Mouse (Mus musculus): ENCODE data around the gene Cpa3. TPM values are rescaled to one million over a fixed set of nuclear protein-coding genes. Genes with fewer than 3 reads are reported as not detected.
A peak's percentile ranks its signal among the peaks of the same experiment; 100 is the strongest.

Gene Cpa3
- polyA plus RNA-seq, 1 experiment from 2014 or later: 2.1 TPM

- H3K27me3 ChIP-seq (replicated peaks; ENCODE audit: control insufficient read depth, insufficient read depth, low read length): no peaks in the 10 kb centered on the region
- DNase-seq (ENCODE audit: low spot score) (no peak), ATAC-seq (replicated peaks; ENCODE audit: low FRiP score, low TSS enrichment, low read depth) (no peak)
- H3K9me3 ChIP-seq (ENCODE audit: control insufficient read depth, low read length): no peaks in the 10 kb centered on the region
- 83% methylated on average over 1 of the region's 1 CpGs for WGBS
- H3K4me2 ChIP-seq (ENCODE audit: low read length): no peak overlapping the region
- no peak overlapping the region for H3K27ac ChIP-seq (ENCODE audit: low read depth)
- no peaks in the 10 kb centered on the region for H3K4me1 ChIP-seq (replicated peaks; ENCODE audit: control insufficient read depth, insufficient read depth, low read length)
- no peaks in the 10 kb centered on the region for H3K36me3 ChIP-seq (ENCODE audit: control insufficient read depth, insufficient read depth, low read length)
- H3K4me3 ChIP-seq (ENCODE audit: low read depth, low read length): no peak overlapping the region
- no peak overlapping the region for H3K9ac ChIP-seq (ENCODE audit: low read length)
Observed at GRCm38 (mm10) chr3:20229027-20229426, 13.0 kb downstream of the Cpa3 start.

GRCm38 (mm10) chr3:20225429-20225828, 16.6 kb downstream of the Cpa3 start:
- H3K9me3 ChIP-seq (ENCODE audit: control insufficient read depth, low read length): no peaks in the 10 kb centered on the region
- DNase-seq (ENCODE audit: low spot score) (no peak), ATAC-seq (replicated peaks; ENCODE audit: low FRiP score, low TSS enrichment, low read depth) (no peak)
- no peak overlapping the region for H3K27ac ChIP-seq (ENCODE audit: low read depth)
- no peak overlapping the region for H3K4me3 ChIP-seq (ENCODE audit: low read depth, low read length)
- no peaks in the 10 kb centered on the region for H3K36me3 ChIP-seq (ENCODE audit: control insufficient read depth, insufficient read depth, low read length)
- no peaks in the 10 kb centered on the region for H3K4me1 ChIP-seq (replicated peaks; ENCODE audit: control insufficient read depth, insufficient read depth, low read length)
- no peak overlapping the region for H3K4me2 ChIP-seq (ENCODE audit: low read length)
- H3K27me3 ChIP-seq (replicated peaks; ENCODE audit: control insufficient read depth, insufficient read depth, low read length): no peaks in the 10 kb centered on the region
- WGBS: 79% methylated on average over 2 of the region's 2 CpGs
- H3K9ac ChIP-seq (ENCODE audit: low read length): no peak overlapping the region

- H3K36me3 ChIP-seq (ENCODE audit: control insufficient read depth, insufficient read depth, low read length): no peaks in the 10 kb centered on the region
- no peaks in the 10 kb centered on the region for H3K27me3 ChIP-seq (replicated peaks; ENCODE audit: control insufficient read depth, insufficient read depth, low read length)
- no peak overlapping the region for H3K9ac ChIP-seq (ENCODE audit: low read length)
- H3K4me2 ChIP-seq (ENCODE audit: low read length): no peak overlapping the region
- WGBS: 85% methylated on average over 9 of the region's 9 CpGs
- H3K4me3 ChIP-seq (ENCODE audit: low read depth, low read length): no peak overlapping the region
- H3K27ac ChIP-seq (ENCODE audit: low read depth): no peak overlapping the region
- ATAC-seq (replicated peaks; ENCODE audit: low FRiP score, low TSS enrichment, low read depth) (no peak), DNase-seq (ENCODE audit: low spot score) (no peak)
- H3K4me1 ChIP-seq (replicated peaks; ENCODE audit: control insufficient read depth, insufficient read depth, low read length): no peaks in the 10 kb centered on the region
- no peaks in the 10 kb centered on the region for H3K9me3 ChIP-seq (ENCODE audit: control insufficient read depth, low read length)
Observed at GRCm38 (mm10) chr3:20222926-20223698, 18.9 kb downstream of the Cpa3 start.

GRCm38 (mm10) chr3:20222136-20222535, 19.8 kb downstream of the Cpa3 start:
- DNase-seq (ENCODE audit: low spot score): no peak
- no peaks in the 10 kb centered on the region for H3K27me3 ChIP-seq (replicated peaks; ENCODE audit: control insufficient read depth, insufficient read depth, low read length)
- H3K9ac ChIP-seq (ENCODE audit: low read length): no peak overlapping the region
- WGBS: 70% methylated on average over 3 of the region's 3 CpGs
- no peak overlapping the region for H3K27ac ChIP-seq (ENCODE audit: low read depth)
- no peak overlapping the region for H3K4me2 ChIP-seq (ENCODE audit: low read length)
- no peaks in the 10 kb centered on the region for H3K36me3 ChIP-seq (ENCODE audit: control insufficient read depth, insufficient read depth, low read length)
- H3K4me1 ChIP-seq (replicated peaks; ENCODE audit: control insufficient read depth, insufficient read depth, low read length): no peaks in the 10 kb centered on the region
- ATAC-seq (replicated peaks; ENCODE audit: low FRiP score, low TSS enrichment, low read depth): no peak
- H3K9me3 ChIP-seq (ENCODE audit: control insufficient read depth, low read length): no peaks in the 10 kb centered on the region
- no peak overlapping the region for H3K4me3 ChIP-seq (ENCODE audit: low read depth, low read length)

GRCm38 (mm10) chr3:20198869-20199268, 43.1 kb downstream of the Cpa3 start:
- H3K9me3 ChIP-seq (ENCODE audit: control insufficient read depth, low read length): no peaks in the 10 kb centered on the region
- no peak overlapping the region for H3K4me2 ChIP-seq (ENCODE audit: low read length)
- H3K27me3 ChIP-seq (replicated peaks; ENCODE audit: control insufficient read depth, insufficient read depth, low read length): no peaks in the 10 kb centered on the region
- peak; percentile 82 for DNase-seq (ENCODE audit: low spot score)
- WGBS: 30% methylated on average over 6 of the region's 6 CpGs
- H3K4me1 ChIP-seq (replicated peaks; ENCODE audit: control insufficient read depth, insufficient read depth, low read length): no peaks in the 10 kb centered on the region
- H3K4me3 ChIP-seq (ENCODE audit: low read depth, low read length): no peak overlapping the region
- ATAC-seq (replicated peaks; ENCODE audit: low FRiP score, low TSS enrichment, low read depth): peak; percentile 62; the same call in 1 of the 2 replicates
- H3K36me3 ChIP-seq (ENCODE audit: control insufficient read depth, insufficient read depth, low read length): no peaks in the 10 kb centered on the region
- no peak overlapping the region for H3K9ac ChIP-seq (ENCODE audit: low read length)
- no peak overlapping the region for H3K27ac ChIP-seq (ENCODE audit: low read depth)

GRCm38 (mm10) chr3:20197878-20198277, 44.1 kb downstream of the Cpa3 start:
- DNase-seq (ENCODE audit: low spot score) (no peak), ATAC-seq (replicated peaks; ENCODE audit: low FRiP score, low TSS enrichment, low read depth) (no peak)
- no peaks in the 10 kb centered on the region for H3K4me1 ChIP-seq (replicated peaks; ENCODE audit: control insufficient read depth, insufficient read depth, low read length)
- WGBS: 77% methylated on average over 10 of the region's 10 CpGs
- no peak overlapping the region for H3K9ac ChIP-seq (ENCODE audit: low read length)
- no peaks in the 10 kb centered on the region for H3K36me3 ChIP-seq (ENCODE audit: control insufficient read depth, insufficient read depth, low read length)
- H3K27ac ChIP-seq (ENCODE audit: low read depth): no peak overlapping the region
- H3K9me3 ChIP-seq (ENCODE audit: control insufficient read depth, low read length): no peaks in the 10 kb centered on the region
- H3K27me3 ChIP-seq (replicated peaks; ENCODE audit: control insufficient read depth, insufficient read depth, low read length): no peaks in the 10 kb centered on the region
- H3K4me2 ChIP-seq (ENCODE audit: low read length): no peak overlapping the region
- no peak overlapping the region for H3K4me3 ChIP-seq (ENCODE audit: low read depth, low read length)

- ATAC-seq (replicated peaks; ENCODE audit: low FRiP score, low TSS enrichment, low read depth) (no peak), DNase-seq (ENCODE audit: low spot score) (no peak)
- Histone ChIP-seq H3K9me3 (ENCODE audit: control insufficient read depth, low read length) (no peaks in the 10 kb centered on the region), H3K36me3 (ENCODE audit: control insufficient read depth, insufficient read depth, low read length) (no peaks in the 10 kb centered on the region), H3K4me1 (replicated peaks; ENCODE audit: control insufficient read depth, insufficient read depth, low read length) (peaks cover 6% of the 10 kb centered on the region; the same call in 1 of the 2 replicates), H3K4me3 (ENCODE audit: low read depth, low read length) (no peak overlapping the region), H3K27ac (ENCODE audit: low read depth) (peak overlapping the region; percentile 38; the same call in 1 of the 2 replicates), H3K27me3 (replicated peaks; ENCODE audit: control insufficient read depth, insufficient read depth, low read length) (no peaks in the 10 kb centered on the region), H3K9ac (ENCODE audit: low read length) (no peak overlapping the region), H3K4me2 (ENCODE audit: low read length) (no peak overlapping the region)
- WGBS: 23% methylated on average over 5 of the region's 5 CpGs
Observed at GRCm38 (mm10) chr3:20188976-20189675, 52.9 kb downstream of the Cpa3 start.

- WGBS: 89% methylated on average over 6 of the region's 6 CpGs
- Histone ChIP-seq H3K9ac (ENCODE audit: low read length) (no peak overlapping the region), H3K9me3 (ENCODE audit: control insufficient read depth, low read length) (no peaks in the 10 kb centered on the region), H3K4me2 (ENCODE audit: low read length) (no peak overlapping the region), H3K4me1 (replicated peaks; ENCODE audit: control insufficient read depth, insufficient read depth, low read length) (no peaks in the 10 kb centered on the region), H3K36me3 (ENCODE audit: control insufficient read depth, insufficient read depth, low read length) (no peaks in the 10 kb centered on the region), H3K27ac (ENCODE audit: low read depth) (no peak overlapping the region), H3K4me3 (ENCODE audit: low read depth, low read length) (no peak overlapping the region), H3K27me3 (replicated peaks; ENCODE audit: control insufficient read depth, insufficient read depth, low read length) (no peaks in the 10 kb centered on the region)
- DNase-seq (ENCODE audit: low spot score): no peak
- ATAC-seq (replicated peaks; ENCODE audit: low FRiP score, low TSS enrichment, low read depth): no peak
Observed at GRCm38 (mm10) chr3:20172394-20172793, 69.6 kb downstream of the Cpa3 start.

Data from intestine, embryonic 14.5 days (tissue).